Mouse (Mus musculus) olfactory bulb, adult 2 months (tissue): ENCODE results near the gene Cacna1e.

ENCODE experiments used
- CTCF ChIP-seq: fragments of 200-500 bp; IDR thresholded peaks from 2 replicates; pipeline ENCODE4 v1.5.1; 2012; ENCODE audit warnings: low read depth, mild to moderate bottlenecking, low read length, moderate library complexity; ENCODE audit not compliant: insufficient read depth
- POLR2A ChIP-seq: fragments of 200-500 bp; IDR thresholded peaks from 2 replicates; pipeline ENCODE4 v1.6.1; 2012; ENCODE audit warnings: mild to moderate bottlenecking, low read depth, low read length, moderate library complexity; ENCODE audit not compliant: insufficient read depth

GRCm38 (mm10) chr1:154702623-154703022, 181.7 kb downstream of the Cacna1e start:
- no peak for TF ChIP-seq POLR2A
- TF ChIP-seq CTCF, result no peak
